Mouse (Mus musculus) stomach, embryonic 15.5 days (tissue): Measurements from ENCODE around the gene Frmd4b. TPM values are rescaled to one million over a fixed set of nuclear protein-coding genes. Genes with fewer than 3 reads are reported as not detected.
A peak's percentile ranks its signal among the peaks of the same experiment; 100 is the strongest.

Experiments
- ATAC-seq: fragments of 200-750 bp; cut with Nextera tagmentation; 2 replicates; pipeline ENCODE4 v1.8.0; 2017; ENCODE audit warnings: low read depth, moderate number of reproducible peaks, moderate TSS enrichment; ENCODE audit not compliant: insufficient read depth, low FRiP score
- H3K27ac ChIP-seq: fragments of 300-500 bp; sonication (generic); 2 replicates; pipeline ENCODE4 v1.5.1; 2015; ENCODE audit warnings: mild to moderate bottlenecking, inconsistent platforms
- H3K27me3 ChIP-seq: fragments of 300-500 bp; sonication (generic); replicated peaks from 2 replicates; pipeline ENCODE4 v1.6.1; 2015; ENCODE audit warnings: inconsistent platforms
- H3K36me3 ChIP-seq: fragments of 300-500 bp; sonication (generic); 2 replicates; pipeline ENCODE4 v1.6.1; 2015; ENCODE audit warnings: inconsistent platforms
- H3K4me1 ChIP-seq: fragments of 300-500 bp; sonication (generic); 2 replicates; pipeline ENCODE4 v1.6.1; 2015; ENCODE audit warnings: inconsistent platforms
- H3K4me2 ChIP-seq: fragments of 300-500 bp; sonication (generic); 2 replicates; pipeline ENCODE4 v1.6.1; 2015; ENCODE audit warnings: mild to moderate bottlenecking, inconsistent platforms
- H3K4me3 ChIP-seq: fragments of 300-500 bp; sonication (generic); replicated peaks from 2 replicates; pipeline ENCODE4 v1.5.1; 2015; ENCODE audit warnings: inconsistent platforms
- H3K9ac ChIP-seq: fragments of 300-500 bp; sonication (generic); 2 replicates; pipeline ENCODE4 v1.6.1; 2015; ENCODE audit warnings: inconsistent platforms
- H3K9me3 ChIP-seq: fragments of 300-500 bp; sonication (generic); 2 replicates; pipeline ENCODE4 v1.6.1; 2016; ENCODE audit warnings: inconsistent platforms
- WGBS: fragments of 180-500 bp; shearing (Covaris S2); methylation state at CpG from one replicate; pipeline ENCODE4 v1.1.7; 2015; 5-methylcytosine and 5-hydroxymethylcytosine counted together
- polyA plus RNA-seq: library from polyadenylated mRNA; unstranded; fragments of >200 nt; fragmentation: Nextera tagmentation; extraction: Ambion mirVana; gene quantifications from 2 replicates; pipeline ENCODE4 v1.2.1, GENCODE M21; 2015

Frmd4b gene
- polyA plus RNA-seq, 1 experiment from 2014 or later, result 14.6 TPM

DNA sequence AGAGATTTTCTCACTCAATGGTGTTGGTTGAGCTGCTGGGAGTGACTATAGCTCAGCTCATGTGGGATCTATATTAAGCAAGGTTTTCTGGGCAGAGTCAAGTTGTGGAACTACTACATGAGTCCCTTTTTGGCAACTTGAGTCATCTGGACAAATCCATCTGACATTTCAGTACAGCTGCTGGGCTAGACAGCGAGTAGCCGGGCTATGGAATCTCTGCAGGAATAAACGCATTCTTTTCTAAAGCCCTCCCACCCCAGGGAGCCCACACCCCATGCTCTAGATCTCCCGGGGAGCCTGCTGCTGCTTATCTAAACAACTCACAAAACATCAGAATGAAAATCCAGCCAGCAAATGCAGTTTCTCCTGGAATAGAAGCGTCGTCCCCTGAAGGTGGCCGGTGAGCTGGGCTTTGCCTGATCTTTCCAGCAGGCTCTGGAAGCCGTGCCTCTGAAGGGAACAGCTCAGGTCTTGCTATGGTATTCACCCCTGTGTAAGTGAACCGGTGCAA, 364.6 kb downstream of the Frmd4b start, which contains the start of gene Lmod3:
Lmod3 (minus strand) TSS at position 49 of the 511 bp plus-strand sequence.
- H3K27ac ChIP-seq, result no peak within 1 kb of the TSS
- H3K9ac ChIP-seq, result no peak within 1 kb of the TSS
- 0 out of 2 replicates have a peak, but pooled peaks cover 2% of the 10 kb centered on the region for H3K4me1 ChIP-seq
- H3K4me3 ChIP-seq, result no peak within 1 kb of the TSS
- H3K27me3 ChIP-seq, result no peaks in the 10 kb centered on the region
- H3K36me3 ChIP-seq, result no peaks in the 10 kb centered on the region
- WGBS, result 16% methylated on average over 9 of the region's 9 CpGs
- H3K9me3 ChIP-seq, result no peaks in the 10 kb centered on the region
- ATAC-seq, result no peak
- 0 out of 2 replicates have a peak within 1 kb of the TSS, but pooled peaks have one; percentile 5 for H3K4me2 ChIP-seq

DNA sequence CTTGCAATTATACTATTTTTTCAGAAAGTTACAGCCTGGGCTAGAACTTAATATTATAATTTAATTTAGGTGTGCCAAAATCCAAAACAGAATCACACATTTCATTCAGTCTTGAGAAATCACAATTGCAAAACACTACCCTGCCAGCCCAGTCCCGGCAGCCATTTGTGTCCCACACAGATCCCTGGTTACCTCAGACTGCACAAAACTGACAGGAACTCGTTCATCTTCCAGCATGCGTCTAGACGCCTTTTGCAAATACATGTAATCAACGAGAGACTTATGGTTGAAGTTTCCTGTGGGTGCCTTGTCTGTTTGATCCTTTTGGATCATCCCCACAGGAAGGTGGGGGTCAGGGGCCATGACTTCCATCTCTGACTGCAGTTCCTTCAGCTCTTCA, 365.3 kb downstream of the Frmd4b start:
- no peaks in the 10 kb centered on the region for H3K9me3 ChIP-seq
- no peak for ATAC-seq
- H3K4me1 ChIP-seq, result 0 out of 2 replicates have a peak, but pooled peaks cover 2% of the 10 kb centered on the region

DNA sequence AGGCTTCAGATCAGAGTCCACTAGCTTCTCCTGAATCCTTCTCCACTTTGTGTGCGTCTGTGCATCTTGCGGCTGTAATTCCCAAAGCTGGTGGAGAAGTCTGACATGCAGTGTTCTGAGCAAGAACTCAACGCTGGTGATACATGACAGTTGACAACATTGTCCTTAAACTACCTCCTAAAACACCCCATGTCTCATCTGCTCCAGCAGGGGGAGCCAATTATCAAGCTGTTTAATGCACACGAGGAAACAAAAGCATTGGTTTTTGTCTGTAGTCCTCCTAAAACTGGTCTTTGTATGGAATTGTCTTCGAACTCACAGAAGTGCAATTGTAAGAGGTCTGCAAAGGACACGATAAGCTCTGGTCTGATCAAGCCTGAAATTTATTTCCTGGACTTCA, 366.4 kb downstream of the Frmd4b start:
- no peaks in the 10 kb centered on the region for H3K27me3 ChIP-seq
- WGBS, result 36% methylated on average over 6 of the region's 6 CpGs
- 0 out of 2 replicates have a peak, but pooled peaks cover 2% of the 10 kb centered on the region for H3K4me1 ChIP-seq
- no peaks in the 10 kb centered on the region for H3K9me3 ChIP-seq
- ATAC-seq, result no peak
- H3K9ac ChIP-seq, result no peak overlapping the region
- no peak overlapping the region for H3K4me3 ChIP-seq
- no peak overlapping the region for H3K4me2 ChIP-seq
- no peaks in the 10 kb centered on the region for H3K36me3 ChIP-seq
- no peak overlapping the region for H3K27ac ChIP-seq

More for the DNA sequence above, 365.3 kb downstream of the Frmd4b start:
- no peaks in the 10 kb centered on the region for H3K27me3 ChIP-seq
- no peak overlapping the region for H3K4me2 ChIP-seq
- H3K9ac ChIP-seq, result no peak overlapping the region
- no peak overlapping the region for H3K27ac ChIP-seq
- WGBS, result 28% methylated on average over 5 of the region's 5 CpGs
- H3K36me3 ChIP-seq, result no peaks in the 10 kb centered on the region
- no peak overlapping the region for H3K4me3 ChIP-seq

DNA sequence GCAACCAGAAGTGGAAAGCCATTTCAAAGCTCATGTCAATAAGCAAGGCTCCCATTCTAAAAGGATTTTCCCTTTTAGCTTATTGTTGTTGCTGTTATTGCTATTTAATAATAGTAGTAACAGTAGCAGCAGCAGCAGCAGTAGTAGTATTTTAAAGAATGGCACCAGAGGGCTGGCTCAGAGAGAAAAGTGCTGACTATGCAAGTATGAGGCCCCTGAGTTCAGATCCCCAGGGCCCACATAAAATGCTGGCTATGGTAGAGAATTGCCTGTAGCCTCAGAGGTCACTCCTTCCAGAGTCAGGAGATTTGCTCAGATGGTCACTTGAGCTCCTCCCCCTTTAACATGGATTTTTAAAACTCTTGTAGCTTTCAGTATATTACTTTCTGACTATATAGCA, 372.1 kb downstream of the Frmd4b start:
- no peak for ATAC-seq
- no peak overlapping the region for H3K9ac ChIP-seq
- H3K4me3 ChIP-seq, result no peak overlapping the region
- H3K4me2 ChIP-seq, result no peak overlapping the region
- no peaks in the 10 kb centered on the region for H3K36me3 ChIP-seq
- no peak overlapping the region for H3K27ac ChIP-seq
- no peaks in the 10 kb centered on the region for H3K9me3 ChIP-seq
- H3K4me1 ChIP-seq, result no peaks in the 10 kb centered on the region
- no peaks in the 10 kb centered on the region for H3K27me3 ChIP-seq

DNA sequence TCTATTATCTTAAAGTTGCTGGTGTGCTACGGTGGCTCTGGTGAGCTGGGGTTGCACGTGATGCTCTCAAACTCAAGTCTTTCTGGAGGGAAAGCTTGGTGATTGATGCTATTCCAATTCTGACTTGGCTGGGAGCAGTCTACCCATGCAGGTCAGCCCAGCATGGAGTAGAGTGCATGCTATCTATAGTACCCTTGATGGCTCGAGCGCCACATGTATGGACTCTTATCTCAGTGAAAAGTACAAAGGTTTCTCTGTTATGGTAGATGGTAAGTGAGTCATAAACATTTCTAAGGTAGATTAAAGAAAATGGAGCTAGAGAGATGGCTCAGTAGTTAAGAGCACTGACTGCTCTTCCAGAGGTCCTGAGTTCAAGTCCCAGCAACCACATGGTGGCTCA, 374.8 kb downstream of the Frmd4b start:
- ATAC-seq, result no peak
- Histone ChIP-seq H3K36me3 (no peaks in the 10 kb centered on the region), H3K9me3 (no peaks in the 10 kb centered on the region), H3K27ac (no peak overlapping the region), H3K4me3 (no peak overlapping the region), H3K9ac (no peak overlapping the region), H3K4me1 (no peaks in the 10 kb centered on the region), H3K4me2 (no peak overlapping the region), H3K27me3 (no peaks in the 10 kb centered on the region)
- WGBS, result 81% methylated on average over 4 of the region's 4 CpGs

DNA sequence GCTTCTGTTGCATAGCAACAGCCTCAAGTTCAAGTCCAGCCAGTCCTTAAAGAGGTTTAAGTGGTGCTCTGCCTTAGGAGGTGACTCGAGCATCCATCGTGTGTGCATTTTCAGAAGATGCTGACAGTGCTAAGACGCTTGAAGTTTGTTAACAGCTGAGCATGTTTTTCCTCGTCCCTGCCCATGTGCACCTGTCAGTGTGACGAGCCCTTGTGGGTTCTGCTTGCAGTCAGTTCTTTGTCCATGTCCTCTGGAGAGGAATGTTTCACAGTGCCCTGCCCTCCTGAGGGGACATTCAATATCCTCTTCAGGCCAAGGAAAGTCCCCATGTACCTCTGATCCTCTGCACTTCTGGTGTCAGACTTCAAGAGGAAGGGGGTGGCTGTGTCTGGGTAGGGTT, 377.2 kb downstream of the Frmd4b start:
- H3K4me2 ChIP-seq, result no peak overlapping the region
- no peaks in the 10 kb centered on the region for H3K9me3 ChIP-seq
- WGBS, result 76% methylated on average over 5 of the region's 5 CpGs
- no peak overlapping the region for H3K4me3 ChIP-seq
- no peaks in the 10 kb centered on the region for H3K4me1 ChIP-seq
- H3K9ac ChIP-seq, result no peak overlapping the region
- H3K27me3 ChIP-seq, result no peaks in the 10 kb centered on the region
- no peak for ATAC-seq
- no peaks in the 10 kb centered on the region for H3K36me3 ChIP-seq
- no peak overlapping the region for H3K27ac ChIP-seq

DNA sequence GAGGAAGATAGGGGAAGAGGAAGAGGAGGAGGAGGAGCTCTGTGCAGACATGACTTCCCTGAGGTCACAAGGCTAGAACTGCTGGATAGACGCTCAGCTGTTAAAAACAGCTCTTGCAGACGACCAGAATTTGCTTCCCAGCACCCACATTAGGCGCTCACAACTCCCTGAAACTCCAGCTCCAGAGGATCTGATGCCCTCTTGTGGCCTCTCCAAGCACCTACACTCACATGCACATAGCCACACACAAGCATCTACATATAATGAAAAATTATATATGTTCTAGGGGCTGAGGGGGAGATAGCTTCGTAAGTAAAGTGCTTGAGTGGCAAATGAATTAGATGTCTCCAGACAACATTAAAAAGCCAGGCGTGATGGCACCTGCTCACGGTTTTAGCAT, 378.0 kb downstream of the Frmd4b start:
- Histone ChIP-seq H3K4me1 (no peaks in the 10 kb centered on the region), H3K27me3 (no peaks in the 10 kb centered on the region), H3K9me3 (no peaks in the 10 kb centered on the region), H3K27ac (no peak overlapping the region), H3K36me3 (no peaks in the 10 kb centered on the region), H3K4me3 (no peak overlapping the region), H3K9ac (no peak overlapping the region), H3K4me2 (no peak overlapping the region)
- 92% methylated on average over 6 of the region's 6 CpGs for WGBS
- ATAC-seq, result no peak

Other genes with a start within 250 kb of the Frmd4b start
- gene Mitf, start 189.5 kb upstream of the Frmd4b start, polyA plus RNA-seq, result 1.9 and 2.0 TPM in 2 replicates